Mouse (Mus musculus): ENCODE data around the gene Fam227b. TPM values are rescaled to one million over a fixed set of nuclear protein-coding genes. Genes with fewer than 3 reads are reported as not detected.

Gene Fam227b
- not detected for total RNA-seq (2023)

GRCm38 (mm10) chr2:126151855-126152571, at the start of gene Fam227b, which contains the start of gene Dtwd1:
Gene Fam227b, minus strand, starts transcription at chr2:126152004.
Gene Dtwd1, plus strand, starts transcription at chr2:126152141.

GRCm38 (mm10) chr2:126034379-126035005, 117.3 kb downstream of the Fam227b start, which contains the start of gene Fgf7:
Gene Fgf7, plus strand, starts transcription at chr2:126034658.

Other genes with a start within 250 kb of the Fam227b start
- gene Fgf7, start 117.3 kb downstream of the Fam227b start, total RNA-seq (2023), result not detected
- gene Dtwd1, start 137 bp upstream of the Fam227b start, total RNA-seq (2023), result 6.6 TPM
- gene Gm17555, start 63.1 kb upstream of the Fam227b start, total RNA-seq (2023), result not detected

Measured in CD4-positive naive resting alpha-beta T cell, adult 76 days (primary cell).